Mouse (Mus musculus): ENCODE data around the gene Sympk.

- TF ChIP-seq CTCF (IDR thresholded peaks at IDR 0.05; ENCODE audit: low read depth, low read length) (no peak), POLR2A (IDR thresholded peaks at IDR 0.05; ENCODE audit: extremely low read depth, insufficient read depth, low read length) (no peak)
Observed at GRCm38 (mm10) chr7:19080451-19080950, 56.3 kb downstream of the Sympk start.
